Mouse (Mus musculus): ENCODE measurements around the gene Rbm15.

The Rbm15 gene

DNA sequence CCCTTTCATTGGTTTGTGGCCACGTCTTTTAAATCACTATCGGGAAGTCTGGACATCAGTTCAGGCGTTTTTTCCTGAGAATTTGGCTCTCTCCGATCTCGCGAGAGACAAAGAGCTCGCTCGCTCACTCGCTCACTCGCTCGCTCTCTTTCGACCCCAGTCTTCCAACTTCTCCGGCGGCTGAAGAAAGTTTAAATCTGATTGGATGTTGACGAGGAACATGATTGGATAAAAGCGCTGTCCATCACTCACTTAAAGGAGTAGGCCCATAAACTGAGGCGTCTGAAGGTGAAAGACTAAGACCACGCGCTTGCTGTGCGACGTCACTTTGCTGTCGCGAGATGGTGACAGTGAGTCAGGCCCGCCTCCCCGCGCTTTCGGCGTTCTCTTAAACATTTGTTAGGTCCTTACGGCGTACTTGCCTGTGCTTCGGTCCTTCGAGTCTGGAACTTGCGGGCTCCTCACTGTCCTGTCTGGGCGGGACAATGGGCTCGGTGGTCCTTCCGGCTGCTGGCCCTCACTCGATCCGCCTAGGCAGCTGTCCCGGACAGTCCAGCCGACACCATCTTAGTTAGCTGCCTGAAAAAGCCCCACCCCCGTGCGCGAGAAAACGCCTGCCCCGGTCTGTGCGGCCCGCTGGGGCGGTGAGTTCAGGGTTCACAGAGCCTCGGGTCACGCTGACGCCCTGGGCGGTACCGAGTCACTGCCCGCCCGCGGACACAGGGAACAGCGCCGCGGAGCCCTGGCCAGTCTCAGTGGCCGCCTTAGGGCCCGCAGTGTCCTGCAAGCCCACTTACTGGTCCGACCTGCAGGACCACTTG, at the start of gene Rbm15:
Rbm15 (minus strand) TSS at position 293 of the 821 bp plus-strand sequence.
- in situ Hi-C loops (cut with MboI; ENCODE audit: low sequenced_read_pairs): no loop called here

DNA sequence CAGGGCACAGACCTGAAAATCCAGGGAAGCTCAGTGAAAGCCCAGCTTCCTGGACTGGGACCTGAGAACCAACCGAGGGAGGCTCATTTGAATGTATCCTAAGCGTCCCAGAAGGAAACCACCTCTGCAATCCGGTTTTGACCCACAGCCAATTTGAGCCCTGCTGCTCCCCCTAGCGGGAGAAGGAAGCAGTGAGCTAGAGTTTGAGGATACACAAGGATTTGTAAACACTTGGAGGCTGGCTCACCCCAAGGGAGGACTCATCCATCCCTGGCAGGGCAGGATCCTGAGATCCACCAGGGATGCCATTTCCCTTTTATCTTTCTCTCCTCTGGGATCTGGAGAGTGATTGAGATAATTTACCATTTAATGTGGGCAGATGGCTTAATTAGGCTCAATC, 45.9 kb upstream of the Rbm15 start:
- in situ Hi-C loops (cut with MboI; ENCODE audit: low sequenced_read_pairs): no loop called here

DNA sequence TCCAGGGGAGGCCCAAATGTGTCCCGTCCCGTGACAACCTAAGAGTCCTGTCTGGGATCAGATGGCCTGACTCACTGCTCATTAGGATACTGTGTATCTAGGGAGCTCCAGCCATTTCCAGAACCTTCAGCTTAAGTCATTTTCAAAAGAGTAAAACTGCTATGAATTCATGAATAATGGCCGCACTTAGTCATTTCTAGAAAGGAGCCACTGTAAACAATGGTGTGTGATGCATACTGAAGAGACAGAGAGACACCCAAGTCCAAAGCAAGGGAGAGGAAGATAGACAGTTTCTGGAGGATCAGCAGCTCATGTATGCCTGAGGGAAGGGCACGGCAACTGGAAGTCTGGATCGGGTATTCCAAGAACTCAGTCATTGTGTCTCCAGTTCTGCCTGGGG, 45.2 kb upstream of the Rbm15 start:
- in situ Hi-C loops (cut with MboI; ENCODE audit: low sequenced_read_pairs): no loop called here

DNA sequence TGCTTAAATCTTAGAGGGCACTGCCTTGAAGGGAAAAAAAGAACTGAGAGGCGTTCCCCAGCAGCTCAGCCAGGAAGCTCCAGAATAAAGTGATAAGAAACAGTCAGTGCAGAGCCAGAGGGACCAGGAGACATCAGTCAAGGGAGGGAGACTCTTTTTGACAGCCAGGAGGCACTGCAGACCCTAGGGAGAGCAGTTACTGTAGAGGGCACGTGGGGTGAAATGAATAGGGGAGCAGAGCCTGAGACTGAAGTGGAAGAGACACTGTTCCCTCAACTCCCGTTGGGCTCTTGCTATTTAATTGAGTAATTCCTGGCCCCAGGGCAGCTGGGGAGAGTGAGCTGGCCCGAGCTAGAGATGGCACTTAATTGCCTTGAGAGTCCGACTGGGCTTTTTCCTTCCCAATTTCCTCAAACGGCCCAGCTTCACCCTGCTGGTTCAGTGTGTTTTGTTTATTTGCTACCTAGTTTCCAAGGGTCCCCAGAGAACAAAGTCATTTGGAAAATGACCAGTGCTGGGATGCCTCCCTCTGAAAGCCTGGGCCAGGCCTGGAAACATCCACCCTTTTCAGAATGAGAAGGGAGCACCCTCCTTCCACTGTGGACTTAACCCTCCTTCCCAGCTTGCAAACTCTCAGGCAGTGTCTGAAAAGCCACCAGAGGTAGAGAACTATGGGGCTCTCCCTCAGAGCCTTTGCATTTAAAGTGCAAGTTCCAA, 41.6 kb upstream of the Rbm15 start:
- in situ Hi-C loops (cut with MboI; ENCODE audit: low sequenced_read_pairs): no loop called here

DNA sequence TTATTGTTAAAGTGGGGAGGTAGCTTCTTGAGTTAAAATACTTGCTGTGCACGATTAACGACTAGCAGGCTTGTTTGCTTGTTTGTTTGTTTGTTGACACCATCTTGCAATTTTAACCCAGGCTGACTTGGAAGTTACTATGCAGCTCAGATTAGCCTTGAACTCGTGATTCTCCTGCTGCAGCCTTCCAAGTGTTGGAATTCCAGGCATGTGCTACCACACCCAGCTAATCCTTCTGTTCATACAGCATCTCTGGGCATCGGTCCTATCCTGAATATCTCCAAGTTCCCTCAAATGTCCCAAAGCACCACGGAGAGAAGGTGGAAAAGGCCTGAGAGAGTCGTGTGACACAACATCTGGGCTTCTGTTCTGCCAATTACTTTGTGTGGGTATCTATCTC, 35.7 kb upstream of the Rbm15 start:
- in situ Hi-C loops (cut with MboI; ENCODE audit: low sequenced_read_pairs): no loop called here

DNA sequence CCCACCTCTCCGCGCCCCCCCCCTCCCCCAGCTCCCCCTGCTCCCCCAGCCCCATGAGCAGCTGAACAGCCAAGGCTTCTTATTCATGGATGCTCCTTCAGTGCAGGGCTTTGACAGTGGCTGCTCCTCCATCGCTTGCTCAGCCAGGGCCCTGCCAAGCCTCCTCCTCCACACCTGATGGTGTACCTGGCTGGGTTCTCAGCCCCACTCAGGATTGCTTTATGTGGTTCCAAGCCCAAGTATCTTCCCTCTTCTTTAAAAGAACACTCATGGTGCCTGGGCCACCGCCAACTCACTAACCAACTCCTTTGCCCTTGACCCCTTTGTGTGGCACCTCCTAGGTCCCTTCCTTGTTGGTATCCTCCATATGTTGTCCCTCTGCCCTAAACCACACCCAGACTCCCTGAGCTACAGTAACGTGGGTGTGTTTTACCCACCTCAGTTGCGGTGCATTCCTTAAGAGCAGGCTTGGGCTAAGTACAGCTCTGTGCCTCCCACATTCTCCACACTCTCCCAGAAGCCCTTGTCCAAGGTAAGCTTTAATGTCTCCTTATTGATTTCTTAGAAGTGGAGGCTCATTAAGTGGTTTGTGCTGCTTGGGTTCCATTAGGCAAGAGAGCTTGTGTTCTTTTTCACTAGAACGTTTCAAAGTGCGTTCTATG, 34.6 kb upstream of the Rbm15 start:
- in situ Hi-C loops (cut with MboI; ENCODE audit: low sequenced_read_pairs): no loop called here

DNA sequence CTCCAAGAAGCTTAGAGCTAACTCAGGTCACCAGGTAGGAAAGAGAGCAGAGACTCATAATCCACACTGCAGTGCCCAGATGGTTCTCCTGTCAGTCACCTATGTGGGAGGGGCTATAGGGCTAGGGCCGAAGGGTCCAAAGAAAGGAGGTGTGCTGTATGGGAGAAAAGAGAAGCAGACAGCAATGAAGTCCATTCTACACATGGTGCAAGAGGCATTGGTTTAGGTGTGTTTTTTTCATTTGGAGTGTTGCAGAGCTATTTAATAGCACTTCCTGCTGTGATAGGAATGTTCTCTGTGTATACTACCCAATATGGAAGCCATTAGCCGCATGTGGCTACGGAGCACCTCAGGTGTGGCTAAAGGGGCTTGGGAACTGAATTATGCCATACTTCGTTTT, 31.9 kb upstream of the Rbm15 start:
- in situ Hi-C loops (cut with MboI; ENCODE audit: low sequenced_read_pairs): no loop called here

DNA sequence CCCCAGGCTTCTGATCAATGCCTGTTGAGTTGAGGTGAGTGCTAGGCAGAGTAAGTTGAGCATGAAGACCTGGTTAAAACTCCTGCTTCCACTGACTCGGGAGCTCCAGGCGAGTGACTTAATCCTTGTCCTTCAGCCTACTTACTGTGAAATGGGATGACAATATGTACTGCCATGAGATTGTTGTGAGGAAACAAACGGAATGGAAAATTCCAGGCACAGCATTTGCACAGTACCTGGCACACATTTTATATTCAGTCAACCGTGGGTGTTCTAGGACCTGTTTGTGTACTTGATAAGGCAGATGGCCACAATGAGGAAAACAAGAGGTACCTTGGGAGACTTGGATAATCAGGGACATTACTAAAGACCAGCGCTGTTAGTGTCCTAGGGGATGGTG, 29.9 kb upstream of the Rbm15 start:
- in situ Hi-C loops (cut with MboI; ENCODE audit: low sequenced_read_pairs): loop anchor here (5.0 kb wide), 1 partner anchor 99 kb away; no protein-coding TSS in a partner anchor

DNA sequence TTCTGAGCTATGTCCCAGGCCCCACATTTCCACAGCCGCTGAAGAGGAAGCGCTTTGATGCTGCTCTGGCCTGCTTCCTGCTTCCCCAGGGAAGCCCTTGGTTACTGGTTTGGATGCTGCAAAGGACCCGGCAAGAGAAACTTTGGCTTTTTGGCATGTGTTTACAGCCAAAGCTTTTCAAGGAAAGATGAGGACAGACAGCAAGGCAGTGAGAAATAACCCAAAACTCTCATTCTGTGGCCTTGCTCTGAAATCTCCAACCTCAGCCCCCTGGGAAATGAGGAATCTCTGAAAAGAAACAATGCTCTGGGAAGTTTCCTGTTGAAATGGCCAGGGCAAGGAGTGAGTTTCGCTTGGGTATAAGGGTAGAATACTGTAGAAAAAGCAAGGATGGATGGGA, 26.9 kb upstream of the Rbm15 start:
- in situ Hi-C loops (cut with MboI; ENCODE audit: low sequenced_read_pairs): loop anchor here (5.0 kb wide), 1 partner anchor 102 kb away; no protein-coding TSS in a partner anchor

DNA sequence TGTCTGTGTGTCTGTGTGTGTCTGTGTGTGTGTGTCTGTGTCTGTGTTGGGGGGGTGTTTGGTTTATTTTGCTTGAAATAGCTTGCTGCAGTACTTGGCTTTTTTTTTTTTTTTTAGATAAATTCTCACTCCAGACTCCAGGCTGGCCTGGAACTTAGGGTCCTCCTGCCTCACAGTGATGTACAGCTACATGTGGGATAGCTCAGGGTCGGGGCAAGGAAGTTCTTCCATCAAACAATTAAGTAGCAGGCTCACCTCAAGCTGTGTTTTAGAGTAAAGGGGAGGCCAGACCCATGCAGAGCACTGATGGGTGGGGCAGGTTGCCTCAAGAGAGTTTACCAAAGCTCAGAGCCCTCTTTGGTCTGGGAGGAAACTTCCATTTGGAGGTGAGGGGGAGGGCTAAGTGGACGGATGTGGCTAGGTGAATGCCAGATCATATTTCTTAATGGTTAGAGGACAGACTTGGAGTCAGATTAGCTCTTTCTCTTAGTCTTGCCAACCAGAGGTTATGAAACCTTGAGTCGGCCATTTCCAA, 24.3 kb upstream of the Rbm15 start:
- in situ Hi-C loops (cut with MboI; ENCODE audit: low sequenced_read_pairs): no loop called here

DNA sequence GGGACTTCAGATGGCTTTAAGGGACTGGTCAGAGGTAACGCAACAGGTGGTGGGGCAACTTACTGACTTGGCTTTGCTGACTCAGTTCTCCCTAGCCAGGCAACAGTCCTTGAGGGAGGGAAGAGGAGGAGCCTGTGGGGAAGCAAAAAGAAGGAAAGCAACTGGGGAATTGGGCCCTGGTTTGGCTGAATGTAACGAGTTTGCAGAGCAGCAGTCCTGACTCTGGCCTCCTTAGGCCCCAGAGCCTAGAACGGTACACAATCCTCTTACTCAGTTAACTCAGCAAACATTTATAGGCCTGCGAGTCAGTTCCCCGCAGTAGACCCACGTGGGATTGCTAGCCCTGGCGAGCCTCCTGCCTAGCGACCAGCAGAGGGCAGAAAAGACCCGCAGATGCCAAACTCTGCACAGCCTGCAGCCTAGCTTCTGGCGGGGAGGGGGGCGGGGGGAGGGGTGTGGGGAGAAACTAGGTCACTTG, 23.5 kb upstream of the Rbm15 start:
- in situ Hi-C loops (cut with MboI; ENCODE audit: low sequenced_read_pairs): no loop called here

DNA sequence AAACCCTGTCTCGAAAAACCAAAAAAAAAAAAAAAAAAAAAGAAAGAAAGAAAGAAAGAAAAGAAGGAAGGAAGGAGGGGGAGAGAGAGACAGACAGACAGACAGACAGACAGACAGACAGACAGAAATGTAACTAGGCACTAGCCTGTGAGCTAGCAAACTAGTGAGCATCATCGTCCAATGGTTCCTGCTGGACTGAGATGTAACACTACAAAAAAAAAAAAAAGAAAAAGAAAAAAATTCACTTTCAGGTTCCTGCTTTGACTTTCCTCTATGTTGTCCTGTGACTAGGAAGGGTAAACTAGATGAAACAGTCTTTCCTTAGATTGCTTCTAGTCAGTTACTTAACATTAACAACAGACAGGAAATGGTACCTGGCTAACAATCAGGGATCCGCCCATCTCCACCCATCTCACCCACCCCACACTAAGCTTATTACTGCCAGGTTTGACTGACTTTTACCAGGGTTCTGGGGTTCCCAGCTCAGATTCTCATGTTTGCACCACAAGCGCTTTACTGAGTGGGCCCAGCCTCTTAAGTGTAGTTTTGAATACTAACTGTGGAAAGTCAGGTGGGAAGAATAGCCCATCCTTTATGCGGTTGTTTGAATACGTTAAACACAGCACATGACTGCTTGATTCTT, 22.3 kb upstream of the Rbm15 start:
- in situ Hi-C loops (cut with MboI; ENCODE audit: low sequenced_read_pairs): no loop called here

DNA sequence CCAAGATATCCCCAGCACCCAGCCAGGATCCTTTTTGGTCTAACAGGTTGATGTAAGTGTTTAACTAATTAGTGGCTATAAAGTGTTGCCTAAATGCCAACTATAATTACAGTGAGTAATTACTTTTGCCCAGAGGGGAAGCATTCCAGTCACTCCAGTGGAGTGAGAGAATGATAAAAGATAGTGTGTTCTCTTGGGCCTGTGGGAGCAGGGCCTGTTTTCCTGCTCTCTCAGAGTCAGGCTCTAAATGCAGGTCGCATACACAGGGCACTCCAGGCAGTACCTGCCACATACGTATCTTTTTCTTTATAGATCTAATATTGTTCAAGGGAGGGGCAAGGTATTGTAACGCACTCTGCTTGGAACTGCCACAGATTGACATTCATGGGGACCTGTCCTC, 18.2 kb upstream of the Rbm15 start:
- in situ Hi-C loops (cut with MboI; ENCODE audit: low sequenced_read_pairs): no loop called here

DNA sequence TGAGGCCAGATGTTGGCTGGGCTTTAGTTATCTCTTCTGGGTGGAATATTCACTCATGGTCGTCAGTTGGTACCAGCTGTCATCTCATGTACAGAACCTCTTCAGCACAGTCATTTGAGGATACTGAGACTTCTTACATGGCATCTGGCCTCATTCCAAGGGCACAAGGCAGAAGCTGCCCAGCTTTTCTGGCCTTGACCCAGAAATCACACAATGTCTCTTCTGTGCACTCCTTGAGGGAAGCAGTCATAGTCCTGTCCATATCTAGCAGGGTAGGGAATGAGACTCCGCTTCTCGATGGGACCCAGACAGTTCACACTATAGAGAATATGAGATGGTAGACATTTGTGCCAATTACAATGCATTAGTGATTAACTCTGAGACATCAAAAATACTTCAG, 15.5 kb upstream of the Rbm15 start:
- in situ Hi-C loops (cut with MboI; ENCODE audit: low sequenced_read_pairs): no loop called here

DNA sequence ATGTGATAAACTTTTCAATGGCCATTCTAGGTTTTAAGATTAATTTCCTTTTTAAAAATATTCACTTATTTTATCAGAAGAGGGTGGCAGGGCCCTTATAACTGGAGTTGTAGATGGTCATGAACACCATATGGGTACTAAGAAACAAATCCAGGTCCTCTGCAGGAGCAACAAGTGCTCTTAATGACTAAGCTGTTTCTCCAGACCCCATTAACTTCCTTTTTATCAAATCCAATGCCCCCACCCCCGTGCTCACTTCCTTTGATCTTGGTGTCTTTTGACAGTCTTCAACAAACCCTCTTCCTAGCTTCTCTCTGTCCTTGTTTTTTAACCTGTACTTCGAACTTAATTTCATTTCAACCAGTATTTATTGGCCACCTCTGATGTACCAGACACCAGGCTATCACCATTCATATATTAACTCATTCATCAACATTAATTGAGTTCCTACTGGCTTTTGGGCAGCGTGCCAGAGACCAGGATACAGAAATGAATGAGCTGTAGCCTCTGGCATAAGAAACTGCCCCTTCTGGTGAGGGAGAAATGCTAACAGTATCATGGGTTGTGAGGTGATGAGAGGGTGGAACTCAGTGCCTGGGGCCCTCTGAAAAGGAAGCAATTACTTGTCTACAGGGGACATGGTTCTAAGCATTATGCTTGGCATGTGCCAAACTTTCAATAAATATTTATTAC, 11.7 kb upstream of the Rbm15 start:
- in situ Hi-C loops (cut with MboI; ENCODE audit: low sequenced_read_pairs): no loop called here

DNA sequence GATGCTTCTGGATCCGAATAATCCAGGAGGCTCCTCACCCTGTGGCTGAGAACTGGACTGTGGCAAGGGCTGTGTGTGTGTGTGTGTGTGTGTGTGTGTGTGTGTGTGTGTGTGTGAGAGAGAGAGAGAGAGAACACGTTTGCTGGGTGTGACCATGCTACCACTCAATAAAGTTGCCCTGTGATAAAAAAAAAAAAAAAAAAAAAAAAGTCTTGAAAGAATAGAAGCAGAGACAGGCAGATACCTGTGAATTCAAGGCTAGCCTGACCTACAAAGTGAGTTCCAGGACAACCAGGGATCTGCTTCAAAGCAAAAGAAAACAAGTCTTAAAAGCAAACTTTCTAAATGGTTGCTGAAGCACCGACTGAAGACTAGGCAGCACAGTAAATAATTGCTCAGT, 10.5 kb upstream of the Rbm15 start:
- in situ Hi-C loops (cut with MboI; ENCODE audit: low sequenced_read_pairs): no loop called here

DNA sequence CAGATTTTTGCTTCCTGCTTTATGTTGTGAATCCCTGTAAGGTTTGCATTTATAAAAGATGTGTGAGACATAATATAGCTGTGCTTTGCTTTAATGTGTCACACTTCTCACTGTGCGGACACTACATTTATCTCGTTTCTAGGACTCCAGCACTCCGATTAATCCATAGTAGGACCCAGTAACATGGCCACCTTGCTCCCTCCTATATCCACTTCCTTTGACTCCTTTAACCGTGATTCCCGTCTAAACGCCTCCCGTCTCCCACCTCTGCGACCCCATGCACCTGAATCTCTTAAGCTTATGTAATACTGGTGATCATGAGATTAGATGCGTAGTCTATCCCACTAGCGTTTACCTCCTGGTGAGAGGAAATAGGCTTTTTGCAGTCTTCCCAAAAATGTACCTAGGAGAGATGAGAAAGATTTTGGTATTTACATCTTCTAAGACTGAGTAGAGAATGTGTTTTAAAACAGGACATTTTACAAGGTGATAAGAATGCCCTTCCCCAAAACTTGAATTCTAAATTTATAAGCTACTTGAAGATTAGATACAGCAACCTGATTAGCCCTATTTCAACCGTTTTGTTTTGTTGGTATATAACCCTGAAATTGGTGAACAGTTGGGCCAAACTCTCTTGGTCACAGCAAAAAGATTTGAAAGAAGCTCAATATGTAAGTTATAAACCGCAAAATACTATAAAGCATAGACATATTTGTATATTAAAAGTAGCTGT, 895 bp upstream of the Rbm15 start:
- in situ Hi-C loops (cut with MboI; ENCODE audit: low sequenced_read_pairs): no loop called here

DNA sequence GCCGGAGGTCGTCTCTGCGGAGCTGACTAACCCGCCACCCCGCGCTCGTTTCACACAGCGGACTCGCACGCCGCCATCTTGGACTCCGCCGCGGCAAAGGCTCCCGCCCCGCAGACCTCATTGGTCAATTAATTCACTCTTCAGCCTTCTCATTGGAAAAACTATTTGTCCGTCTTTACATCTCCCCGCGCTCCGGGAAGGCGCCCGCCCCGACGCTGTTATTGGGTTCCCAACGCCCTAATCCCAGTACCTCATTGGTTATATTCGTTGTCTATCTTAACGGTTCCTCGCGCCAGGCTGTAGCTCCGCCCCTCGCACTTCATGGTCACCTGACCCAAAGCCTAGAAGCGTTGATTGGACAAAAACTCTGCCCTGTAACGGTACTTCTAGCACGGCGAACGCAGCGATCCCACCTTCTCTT, 503 bp downstream of the Rbm15 start:
- in situ Hi-C loops (cut with MboI; ENCODE audit: low sequenced_read_pairs): no loop called here

DNA sequence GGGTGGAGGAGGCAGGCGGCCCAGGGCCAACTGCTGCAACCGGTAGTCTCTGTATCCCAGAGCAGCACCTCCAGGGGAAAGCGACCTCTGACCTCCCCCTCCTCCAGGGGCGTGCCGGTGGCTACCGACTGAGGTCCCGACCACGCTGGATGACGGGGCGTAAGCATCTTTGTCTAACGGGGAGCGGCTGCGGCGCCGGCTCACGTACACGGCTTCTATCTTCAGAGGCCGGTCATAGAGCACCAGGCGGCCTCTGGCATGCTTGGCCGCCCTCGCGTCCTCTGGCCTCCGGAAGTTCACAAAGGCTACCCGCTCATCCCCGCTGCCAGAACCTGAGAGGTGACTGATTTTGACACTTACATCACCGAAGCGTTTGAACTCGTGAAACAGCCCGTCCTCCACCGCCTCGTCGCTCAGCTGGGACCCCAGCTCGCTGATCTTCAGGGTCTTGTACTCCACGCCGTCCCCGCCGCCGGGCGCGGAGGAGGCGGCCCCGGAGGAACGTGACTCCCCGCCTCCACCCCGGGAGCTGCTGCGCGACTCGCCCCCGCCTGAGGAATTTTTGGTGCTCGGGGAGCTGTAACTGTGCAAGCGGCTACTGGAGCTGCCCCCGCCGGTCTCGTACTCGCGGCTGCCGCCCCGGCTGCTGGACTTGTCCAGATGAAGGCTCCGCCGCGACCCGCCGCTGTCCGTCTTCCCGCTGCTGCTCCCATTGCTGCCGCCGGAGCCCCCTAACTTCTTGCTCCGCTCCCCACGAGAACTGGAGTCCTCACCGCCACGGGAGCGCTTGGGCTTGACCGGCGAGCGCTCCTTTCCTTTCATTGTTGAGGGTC, 1.1 kb downstream of the Rbm15 start:
- in situ Hi-C loops (cut with MboI; ENCODE audit: low sequenced_read_pairs): no loop called here
